Mouse (Mus musculus): ENCODE measurements around the gene Nxf7. TPM values are rescaled to one million over a fixed set of nuclear protein-coding genes. Genes with fewer than 3 reads are reported as not detected.
"Not testable (repeated sequence)": the region's sequence is repeated elsewhere in the genome, so short reads cannot be mapped to it uniquely, and the experiment has no call there.

Nxf7 gene
- 0.12 TPM in 1 of 2 replicates, not detected in the other for polyA plus RNA-seq (2012; rRNA removed)

GRCm38 (mm10) chrX:135598677-135599076 lies at the start of gene Nxf7:
Gene Nxf7, minus strand, starts transcription at chrX:135598777.
- TF ChIP-seq POLR2A (IDR thresholded peaks at IDR 0.05; ENCODE audit: low read depth, low read length) (no peak), CTCF (IDR thresholded peaks at IDR 0.05; ENCODE audit: extremely low read depth, insufficient read depth, insufficient read length, insufficient replicate concordance) (no peak)
- no peak within 1 kb of the TSS for H3K27ac ChIP-seq (ENCODE audit: insufficient read depth, low read length)
- no peaks in the 10 kb centered on the region for H3K36me3 ChIP-seq (ENCODE audit: control insufficient read depth, insufficient read depth, low read length)
- 70% methylated on average over 2 of the region's 2 CpGs for WGBS
- no peak within 1 kb of the TSS for H3K4me3 ChIP-seq (ENCODE audit: extremely low read depth, insufficient read depth, insufficient read length)
- DNase-seq (ENCODE audit: low read depth in 1 of 2, low spot score in 2 of 2), result no peak
- H3K4me1 ChIP-seq (ENCODE audit: control insufficient read depth, insufficient read depth, insufficient read length), result no peaks in the 10 kb centered on the region
- no peaks in the 10 kb centered on the region for H3K27me3 ChIP-seq (ENCODE audit: control insufficient read depth, insufficient read depth, low read length)

GRCm38 (mm10) chrX:135627605-135628004 lies 29.0 kb upstream of the Nxf7 start, which contains the start of gene Prame:
Gene Prame, minus strand, starts transcription at chrX:135627705.
- WGBS, result 88% methylated on average over 11 of the region's 11 CpGs
- no peaks in the 10 kb centered on the region for H3K27me3 ChIP-seq (ENCODE audit: control insufficient read depth, insufficient read depth, low read length)
- TF ChIP-seq CTCF (IDR thresholded peaks at IDR 0.05; ENCODE audit: extremely low read depth, insufficient read depth, insufficient read length, insufficient replicate concordance) (no peak), POLR2A (IDR thresholded peaks at IDR 0.05; ENCODE audit: low read depth, low read length) (no peak)

GRCm38 (mm10) chrX:135601298-135602029 lies 2.9 kb upstream of the Nxf7 start:
- not testable (repeated sequence) for H3K4me1 ChIP-seq (ENCODE audit: control insufficient read depth, insufficient read depth, insufficient read length); H3K27ac ChIP-seq (ENCODE audit: insufficient read depth, low read length); H3K36me3 ChIP-seq (ENCODE audit: control insufficient read depth, insufficient read depth, low read length); DNase-seq (ENCODE audit: low read depth in 1 of 2, low spot score in 2 of 2); H3K4me3 ChIP-seq (ENCODE audit: extremely low read depth, insufficient read depth, insufficient read length); H3K27me3 ChIP-seq (ENCODE audit: control insufficient read depth, insufficient read depth, low read length)
- peak; percentile 11; the same call in 1 of the 2 replicates for TF ChIP-seq CTCF (IDR thresholded peaks at IDR 0.05; ENCODE audit: extremely low read depth, insufficient read depth, insufficient read length, insufficient replicate concordance)
- WGBS, result 65% methylated on average over 3 of the region's 3 CpGs

More at GRCm38 (mm10) chrX:135627605-135628004, 29.0 kb upstream of the Nxf7 start, which contains the start of gene Prame:
- no peaks in the 10 kb centered on the region for H3K36me3 ChIP-seq (ENCODE audit: control insufficient read depth, insufficient read depth, low read length)
- no peaks in the 10 kb centered on the region for H3K4me1 ChIP-seq (ENCODE audit: control insufficient read depth, insufficient read depth, insufficient read length)
- H3K4me3 ChIP-seq (ENCODE audit: extremely low read depth, insufficient read depth, insufficient read length), result no peak within 1 kb of the TSS
- no peak within 1 kb of the TSS for H3K27ac ChIP-seq (ENCODE audit: insufficient read depth, low read length)
- DNase-seq (ENCODE audit: low read depth in 1 of 2, low spot score in 2 of 2), result no peak

- WGBS, result 87% methylated on average over 13 of the region's 13 CpGs
- TF ChIP-seq POLR2A (IDR thresholded peaks at IDR 0.05; ENCODE audit: low read depth, low read length) (no peak), CTCF (IDR thresholded peaks at IDR 0.05; ENCODE audit: extremely low read depth, insufficient read depth, insufficient read length, insufficient replicate concordance) (no peak)
- no peaks in the 10 kb centered on the region for H3K27me3 ChIP-seq (ENCODE audit: control insufficient read depth, insufficient read depth, low read length)
- no peak overlapping the region for H3K27ac ChIP-seq (ENCODE audit: insufficient read depth, low read length)
- no peak overlapping the region for H3K4me3 ChIP-seq (ENCODE audit: extremely low read depth, insufficient read depth, insufficient read length)
- no peaks in the 10 kb centered on the region for H3K4me1 ChIP-seq (ENCODE audit: control insufficient read depth, insufficient read depth, insufficient read length)
- no peak for DNase-seq (ENCODE audit: low read depth in 1 of 2, low spot score in 2 of 2)
- no peaks in the 10 kb centered on the region for H3K36me3 ChIP-seq (ENCODE audit: control insufficient read depth, insufficient read depth, low read length)
Measured at GRCm38 (mm10) chrX:135598096-135598495, 481 bp downstream of the Nxf7 start.

GRCm38 (mm10) chrX:135576412-135576811 lies 22.2 kb downstream of the Nxf7 start:
- Histone ChIP-seq H3K27me3 (ENCODE audit: control insufficient read depth, insufficient read depth, low read length) (no peaks in the 10 kb centered on the region), H3K27ac (ENCODE audit: insufficient read depth, low read length) (no peak overlapping the region), H3K4me1 (ENCODE audit: control insufficient read depth, insufficient read depth, insufficient read length) (no peaks in the 10 kb centered on the region), H3K4me3 (ENCODE audit: extremely low read depth, insufficient read depth, insufficient read length) (no peak overlapping the region), H3K36me3 (ENCODE audit: control insufficient read depth, insufficient read depth, low read length) (no peaks in the 10 kb centered on the region)
- WGBS, result 92% methylated on average over 1 of the region's 1 CpGs
- DNase-seq (ENCODE audit: low read depth in 1 of 2, low spot score in 2 of 2), result no peak
- TF ChIP-seq POLR2A (IDR thresholded peaks at IDR 0.05; ENCODE audit: low read depth, low read length) (no peak), CTCF (IDR thresholded peaks at IDR 0.05; ENCODE audit: extremely low read depth, insufficient read depth, insufficient read length, insufficient replicate concordance) (no peak)

- H3K27me3 ChIP-seq (ENCODE audit: control insufficient read depth, insufficient read depth, low read length); DNase-seq (ENCODE audit: low read depth in 1 of 2, low spot score in 2 of 2); H3K4me3 ChIP-seq (ENCODE audit: extremely low read depth, insufficient read depth, insufficient read length); H3K27ac ChIP-seq (ENCODE audit: insufficient read depth, low read length); H3K36me3 ChIP-seq (ENCODE audit: control insufficient read depth, insufficient read depth, low read length); H3K4me1 ChIP-seq (ENCODE audit: control insufficient read depth, insufficient read depth, insufficient read length): not testable (repeated sequence)
- WGBS, result 59% methylated on average over 9 of the region's 9 CpGs
Measured at GRCm38 (mm10) chrX:135574958-135575628, 23.5 kb downstream of the Nxf7 start.

- not testable (repeated sequence) for H3K4me3 ChIP-seq (ENCODE audit: extremely low read depth, insufficient read depth, insufficient read length); H3K4me1 ChIP-seq (ENCODE audit: control insufficient read depth, insufficient read depth, insufficient read length); H3K27ac ChIP-seq (ENCODE audit: insufficient read depth, low read length); H3K36me3 ChIP-seq (ENCODE audit: control insufficient read depth, insufficient read depth, low read length); DNase-seq (ENCODE audit: low read depth in 1 of 2, low spot score in 2 of 2); H3K27me3 ChIP-seq (ENCODE audit: control insufficient read depth, insufficient read depth, low read length)
- WGBS, result 57% methylated on average over 8 of the region's 8 CpGs
Measured at GRCm38 (mm10) chrX:135574261-135574957, 24.2 kb downstream of the Nxf7 start.
